In genomic region chr3:103100735-103101134, GRCm38 (mm10) we compare ENCODE assay signal across 20 mouse cellular contexts. TPM values are rescaled to one million over a fixed set of nuclear protein-coding genes. Genes with fewer than 3 reads are reported as not detected.
DNase-seq lines count a peak whose midpoint lies in the region; ATAC-seq and TF ChIP-seq lines count a peak whose summit lies in the region.
"Had no signal": no experiment of that assay in that cellular context is flagged by ENCODE, and none has a peak within 500 bp of the region (broad histone marks: within the 10 kb centered on the region; RNA-seq: fewer than 3 reads in every experiment).

No protein-coding gene starts in this region.

- no peak overlapping the region for H3K9ac ChIP-seq in hindbrain, postnatal 0 days (replicated peaks; ENCODE audit: low read length)
- H3K9ac ChIP-seq in midbrain, postnatal 0 days (replicated peaks; ENCODE audit: low read length, poor library complexity, severe bottlenecking) = no peak overlapping the region
- H3K9ac ChIP-seq: kidney, embryonic 15.5 days; lung, embryonic 15.5 days had no signal

- H3K27me3 ChIP-seq in hindbrain, postnatal 0 days (ENCODE audit: insufficient read depth, low read length) = no peaks in the 10 kb centered on the region
- peaks cover 46% of the 10 kb centered on the region for H3K27me3 ChIP-seq in hindbrain, embryonic 10.5 days (ENCODE audit: insufficient read depth, poor library complexity, severe bottlenecking)
- H3K27me3 ChIP-seq in splenic B cell, adult 2 months (ENCODE audit: control insufficient read depth, insufficient read depth, low read length, poor library complexity, severe bottlenecking) = no peaks in the 10 kb centered on the region
- H3K27me3 ChIP-seq in midbrain, postnatal 0 days (ENCODE audit: insufficient read depth, low read length) = peaks cover 6% of the 10 kb centered on the region; the same call in 1 of the 2 replicates
- H3K27me3 ChIP-seq: kidney, embryonic 15.5 days; lung, embryonic 15.5 days had no signal

- DNase-seq in hindbrain, postnatal 0 days (ENCODE audit: low spot score) = no peak
- no peak for DNase-seq in hindbrain, embryonic 10.5 days (ENCODE audit: low spot score)
- peak; percentile 23 for DNase-seq in lung, postnatal 36 days
- DNase-seq in lung, postnatal 10 days = no peak
- peak; percentile 14 for DNase-seq in MN1 (ENCODE audit: low spot score)
- peak; percentile 40 for DNase-seq in splenic B cell, adult 2 months (ENCODE audit: low read depth, low spot score)
- DNase-seq in layer of hippocampus, postnatal 36 days = no peak
- DNase-seq in midbrain, postnatal 0 days (ENCODE audit: low spot score) = no peak
- DNase-seq: cerebellum, adult 18-20 months; heart, adult 11 months; heart, postnatal 14 days; layer of hippocampus, adult 9-11 months; right cerebral cortex, postnatal 25 days; thymus, adult 2 months had no signal

- no peak overlapping the region for H3K27ac ChIP-seq in hindbrain, postnatal 0 days
- no peak overlapping the region for H3K27ac ChIP-seq in hindbrain, embryonic 10.5 days
- no peak overlapping the region for H3K27ac ChIP-seq in midbrain, postnatal 0 days (ENCODE audit: low read depth, low read length)
- H3K27ac ChIP-seq: embryonic facial prominence, embryonic 10.5 days; kidney, embryonic 15.5 days; limb, embryonic 10.5 days; lung, embryonic 15.5 days had no signal

- TF ChIP-seq CTCF in hindbrain, postnatal 0 days (IDR thresholded peaks at IDR 0.05; ENCODE audit: low read depth) = 0 out of 2 replicates have a peak, but pooled peaks have one; percentile 10
- no peak for TF ChIP-seq CTCF in midbrain, postnatal 0 days (IDR thresholded peaks at IDR 0.05)

- H3K4me2 ChIP-seq in hindbrain, postnatal 0 days (ENCODE audit: low read depth, low read length) = no peak overlapping the region
- H3K4me2 ChIP-seq in midbrain, postnatal 0 days (ENCODE audit: low read depth, low read length, poor library complexity, severe bottlenecking) = no peak overlapping the region
- H3K4me2 ChIP-seq: kidney, embryonic 15.5 days; lung, embryonic 15.5 days had no signal

- no peak overlapping the region for H3K4me3 ChIP-seq in hindbrain, postnatal 0 days (ENCODE audit: low read length)
- no peak overlapping the region for H3K4me3 ChIP-seq in hindbrain, embryonic 10.5 days
- H3K4me3 ChIP-seq in midbrain, postnatal 0 days (ENCODE audit: low read depth, low read length) = no peak overlapping the region
- H3K4me3 ChIP-seq: embryonic facial prominence, embryonic 10.5 days; kidney, embryonic 15.5 days; limb, embryonic 10.5 days; lung, embryonic 15.5 days; myocyte had no signal

- no peak for ATAC-seq in hindbrain, postnatal 0 days
- ATAC-seq in midbrain, postnatal 0 days (ENCODE audit: low FRiP score) = no peak
- ATAC-seq: hindbrain, embryonic 16.5 days had no signal

- H3K9me3 ChIP-seq in hindbrain, postnatal 0 days (ENCODE audit: low read length) = no peaks in the 10 kb centered on the region
- no peaks in the 10 kb centered on the region for H3K9me3 ChIP-seq in hindbrain, embryonic 10.5 days
- H3K9me3 ChIP-seq in midbrain, postnatal 0 days (ENCODE audit: low read length) = no peaks in the 10 kb centered on the region
- H3K9me3 ChIP-seq: embryonic facial prominence, embryonic 10.5 days; kidney, embryonic 15.5 days; limb, embryonic 10.5 days; lung, embryonic 15.5 days had no signal

- no peaks in the 10 kb centered on the region for H3K36me3 ChIP-seq in hindbrain, postnatal 0 days (ENCODE audit: insufficient read depth, low read length)
- no peaks in the 10 kb centered on the region for H3K36me3 ChIP-seq in hindbrain, embryonic 10.5 days
- no peaks in the 10 kb centered on the region for H3K36me3 ChIP-seq in splenic B cell, adult 2 months (ENCODE audit: control insufficient read depth, insufficient read depth, low read length, poor library complexity, severe bottlenecking)
- H3K36me3 ChIP-seq in midbrain, postnatal 0 days (ENCODE audit: insufficient read depth, low read length) = no peaks in the 10 kb centered on the region
- H3K36me3 ChIP-seq: embryonic facial prominence, embryonic 10.5 days; kidney, embryonic 15.5 days; limb, embryonic 10.5 days; lung, embryonic 15.5 days had no signal

- 72% methylated on average over 2 of the region's 2 CpGs for WGBS in hindbrain, postnatal 0 days
- 67% methylated on average over 2 of the region's 2 CpGs for WGBS in hindbrain, embryonic 10.5 days
- WGBS in midbrain, postnatal 0 days = 68% methylated on average over 2 of the region's 2 CpGs

- H3K4me1 ChIP-seq in hindbrain, postnatal 0 days (ENCODE audit: insufficient read depth, low read length) = peaks cover 3% of the 10 kb centered on the region; the same call in 1 of the 2 replicates
- H3K4me1 ChIP-seq in hindbrain, embryonic 10.5 days (replicated peaks) = peaks cover 16% of the 10 kb centered on the region
- H3K4me1 ChIP-seq in midbrain, postnatal 0 days (ENCODE audit: insufficient read depth, low read length) = no peaks in the 10 kb centered on the region

RNA-seq across cellular contexts. Expression of gene Dennd2c, which starts 1.7 kb away (rescaled TPM):
- 0.94 and 1.7 TPM in 2 replicates for total RNA-seq in hindbrain, postnatal 0 days (2014; rRNA removed)
- 0.73 and 0.79 TPM in 2 replicates for polyA plus RNA-seq in hindbrain, postnatal 0 days (2015; fragmentation: Nextera tagmentation; extraction: Ambion mirVana)
- 1.7 and 2.3 TPM in 2 replicates for polyA plus RNA-seq in hindbrain, embryonic 10.5 days (2016; fragmentation: Nextera tagmentation; extraction: Ambion mirVana)
- total RNA-seq in layer of hippocampus, postnatal 36 days (2021) = under 1 TPM; 0.70 to 0.76 TPM
- 0.85 and 1.7 TPM in 2 replicates for total RNA-seq in midbrain, postnatal 0 days (2014; rRNA removed)
- polyA plus RNA-seq in midbrain, postnatal 0 days (2015; fragmentation: Nextera tagmentation; extraction: Ambion mirVana) = 0.63 and 0.88 TPM in 2 replicates

RNA-seq across cellular contexts. Expression of gene Ampd1, which starts 26.9 kb away (rescaled TPM):
- total RNA-seq in hindbrain, postnatal 0 days (2014; rRNA removed) = 0.07 and 2.6 TPM in 2 replicates
- polyA plus RNA-seq in hindbrain, postnatal 0 days (2015; fragmentation: Nextera tagmentation; extraction: Ambion mirVana) = not detected in 2 replicates
- 0.08 TPM in 1 of 2 replicates, not detected in the other for polyA plus RNA-seq in hindbrain, embryonic 10.5 days (2016; fragmentation: Nextera tagmentation; extraction: Ambion mirVana)
- total RNA-seq in layer of hippocampus, postnatal 36 days (2021) = not detected
- total RNA-seq in midbrain, postnatal 0 days (2014; rRNA removed) = not detected in 2 replicates
- polyA plus RNA-seq in midbrain, postnatal 0 days (2015; fragmentation: Nextera tagmentation; extraction: Ambion mirVana) = not detected in 2 replicates
- total RNA-seq: heart, postnatal 14 days had no signal
- polyA plus RNA-seq: embryonic facial prominence, embryonic 10.5 days; hindbrain, embryonic 16.5 days; limb, embryonic 10.5 days had no signal

RNA-seq across cellular contexts. Expression of gene Nras, which starts 42.6 kb away (rescaled TPM):
- 47.8 and 53.6 TPM in 2 replicates for total RNA-seq in hindbrain, postnatal 0 days (2014; rRNA removed)
- 67.1 and 73.7 TPM in 2 replicates for polyA plus RNA-seq in hindbrain, postnatal 0 days (2015; fragmentation: Nextera tagmentation; extraction: Ambion mirVana)
- 143 and 159 TPM in 2 replicates for polyA plus RNA-seq in hindbrain, embryonic 10.5 days (2016; fragmentation: Nextera tagmentation; extraction: Ambion mirVana)
- total RNA-seq in layer of hippocampus, postnatal 36 days (2021) = 10 to 100 TPM; 71.1 to 75.5 TPM
- total RNA-seq in midbrain, postnatal 0 days (2014; rRNA removed) = 51.3 and 60.3 TPM in 2 replicates
- polyA plus RNA-seq in midbrain, postnatal 0 days (2015; fragmentation: Nextera tagmentation; extraction: Ambion mirVana) = 60.3 and 67.9 TPM in 2 replicates

Comparison
In these comparisons a context has a peak if more than half of its experiments do, and no peak if none do; other contexts are left out.
1. DNase-seq: peak in lung, postnatal 36 days (single experiment), MN1 (single experiment) and splenic B cell, adult 2 months (single experiment); none in hindbrain, postnatal 0 days (single experiment), hindbrain, embryonic 10.5 days (single experiment), lung, postnatal 10 days (single experiment), layer of hippocampus, postnatal 36 days (0 of 2) and midbrain, postnatal 0 days (single experiment).